Mouse (Mus musculus): ENCODE measurements at regions not wholly inside any gene's neighbourhood (a gene's known extent, or its start where the extent isn't known, plus 50 kb on each side); places are given as distances from the start of the nearest gene placed in this dataset.

DNA sequence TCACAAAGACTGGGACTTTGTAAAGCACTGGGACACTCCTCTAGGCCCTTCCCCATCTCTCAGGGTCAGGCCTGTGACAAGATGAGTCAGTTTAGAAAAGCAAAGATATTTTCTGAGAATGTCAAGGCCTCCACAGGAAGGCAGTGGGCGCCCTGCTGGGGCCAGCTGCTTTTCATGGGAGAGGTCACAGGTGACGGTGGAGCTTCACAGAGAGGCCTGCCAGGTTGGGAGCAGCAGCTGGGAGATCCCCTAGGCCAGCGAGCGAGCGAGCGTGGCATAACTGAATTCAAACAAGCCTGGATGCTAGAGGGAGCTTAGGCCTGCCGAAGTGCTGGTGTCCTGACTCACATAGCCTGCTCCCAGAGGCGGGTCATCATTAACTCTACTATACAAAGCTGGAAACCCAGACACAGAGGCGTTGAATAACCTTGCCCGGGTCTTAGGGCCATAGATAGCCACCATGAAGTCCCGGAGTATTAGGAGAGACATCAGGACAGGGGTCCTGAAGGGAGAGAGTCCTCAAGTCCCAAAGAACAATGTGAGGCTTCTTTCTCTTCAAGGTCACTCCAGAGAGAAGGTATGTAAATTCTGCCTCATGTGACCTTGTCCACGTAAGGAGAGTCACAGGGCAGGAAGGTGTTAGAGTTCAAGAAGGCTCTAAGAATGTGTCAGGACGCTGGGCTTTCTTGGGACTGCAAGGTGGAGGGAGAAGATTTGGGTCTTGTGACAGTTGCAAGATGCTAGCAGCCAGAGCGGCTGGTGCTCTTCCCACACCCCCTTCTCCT is 174.3 kb upstream of the Sulf2 start:
- in situ Hi-C loops (cut with MboI, MseI): no loop called here

DNA sequence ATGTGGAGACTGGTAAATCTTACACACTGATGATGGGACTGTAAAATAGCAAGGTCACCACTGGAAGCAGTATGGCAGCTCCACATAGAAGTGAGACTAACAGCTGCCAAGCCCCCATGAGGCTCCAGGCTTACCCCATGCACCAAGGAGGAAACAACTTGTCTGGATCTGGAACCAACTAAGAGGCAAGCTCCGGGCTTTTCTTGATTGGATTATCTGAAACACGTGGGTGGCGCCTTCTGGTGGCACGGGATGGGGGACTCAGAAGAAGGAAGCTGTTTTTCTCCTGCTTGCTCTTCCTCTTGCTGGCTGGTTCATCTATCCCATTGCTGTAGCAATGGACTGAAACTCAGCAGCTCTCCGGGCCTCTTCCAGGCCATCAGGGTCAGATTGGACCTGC is 171.5 kb upstream of the Sulf2 start:
- in situ Hi-C loops (cut with MboI, MseI): no loop called here

DNA sequence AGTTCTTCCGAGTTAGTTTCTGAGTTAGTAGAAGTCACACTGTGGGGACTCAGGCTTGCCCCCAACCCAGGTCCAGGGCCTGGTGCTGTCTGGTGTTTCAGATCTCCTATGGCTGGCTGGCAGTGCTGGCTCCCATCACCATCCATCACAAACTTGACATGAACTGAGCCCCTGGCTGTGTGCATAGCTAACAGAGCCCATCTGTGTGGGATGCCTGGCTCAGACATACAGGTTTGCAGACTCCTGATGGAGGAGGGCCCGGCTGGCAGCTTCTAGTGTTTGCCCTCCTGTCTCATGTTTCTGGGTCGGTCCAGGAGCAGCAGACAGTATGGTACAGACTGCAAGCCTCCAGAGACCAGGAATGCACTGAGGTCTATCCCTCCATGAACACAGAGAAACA is 169.5 kb upstream of the Sulf2 start:
- in situ Hi-C loops (cut with MboI, MseI): no loop called here

DNA sequence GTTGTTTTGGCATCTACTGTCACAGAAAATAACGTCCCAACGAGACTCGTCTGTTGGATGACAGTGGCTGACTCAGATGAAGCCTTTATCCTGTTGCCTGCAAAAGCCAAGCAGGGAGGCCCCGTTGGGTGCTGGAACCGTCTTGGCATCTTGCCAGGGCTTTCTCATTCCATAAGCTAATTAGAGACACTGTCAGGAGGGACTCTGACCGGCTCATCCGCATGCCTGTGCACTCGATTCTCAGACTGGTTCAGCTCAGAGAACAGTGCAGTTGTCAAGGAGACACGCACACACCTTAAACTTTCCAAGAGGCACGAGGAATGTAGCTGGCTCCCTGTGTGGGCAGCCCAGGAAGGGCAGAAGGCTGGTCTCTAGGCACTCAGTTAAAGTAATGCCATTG is 169.0 kb upstream of the Sulf2 start:
- in situ Hi-C loops (cut with MboI, MseI): no loop called here

DNA sequence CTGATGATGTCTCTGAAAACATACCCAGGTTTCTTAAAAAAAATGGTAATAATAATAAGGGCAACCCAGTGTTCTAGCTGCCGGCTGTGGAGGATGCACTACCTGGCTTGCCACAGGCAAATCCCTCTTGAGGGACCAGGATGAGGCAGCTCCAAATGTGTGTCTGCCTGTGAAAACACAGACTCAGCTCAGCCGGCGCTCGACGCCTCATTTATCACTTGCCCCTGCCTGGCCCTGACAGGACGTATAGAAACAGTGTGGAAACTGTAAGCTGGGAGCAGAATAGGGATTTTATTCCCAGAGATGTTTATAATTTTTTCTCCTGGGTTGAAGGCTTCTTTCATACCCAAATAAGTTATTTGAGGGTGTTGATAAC is 167.2 kb upstream of the Sulf2 start:
- in situ Hi-C loops (cut with MboI, MseI): no loop called here

DNA sequence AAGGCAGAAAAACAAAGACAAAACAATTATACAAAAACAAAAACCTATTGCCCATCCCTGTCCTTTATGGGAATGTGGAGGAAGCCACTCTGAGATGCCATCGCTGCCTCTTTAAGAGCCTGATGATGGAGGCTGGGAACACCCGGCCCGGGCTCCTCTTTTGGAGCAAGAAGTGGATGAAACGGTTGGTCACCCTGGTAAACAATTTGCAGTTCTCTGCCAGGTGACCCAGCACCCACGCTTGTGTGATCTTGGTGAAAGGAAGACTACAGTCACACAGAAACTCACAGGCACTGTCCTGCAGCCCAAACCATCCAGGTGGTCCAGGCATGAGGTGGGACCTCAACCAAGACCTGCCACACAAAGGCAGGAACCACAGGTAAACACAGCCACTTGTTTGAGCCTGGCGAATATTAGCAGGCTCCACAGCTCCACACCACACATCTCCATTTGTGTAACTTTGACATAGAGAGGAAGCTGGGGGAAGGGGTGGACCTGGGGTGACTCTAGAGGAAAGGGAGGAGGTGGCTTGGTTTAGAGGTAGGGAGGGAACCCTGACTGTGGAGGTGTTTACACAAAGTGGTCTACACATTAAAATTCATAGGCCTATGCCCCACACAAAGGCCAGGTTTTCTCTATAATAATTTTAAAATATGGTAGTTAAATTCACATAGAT is 166.7 kb upstream of the Sulf2 start:
- in situ Hi-C loops (cut with MboI, MseI): no loop called here

DNA sequence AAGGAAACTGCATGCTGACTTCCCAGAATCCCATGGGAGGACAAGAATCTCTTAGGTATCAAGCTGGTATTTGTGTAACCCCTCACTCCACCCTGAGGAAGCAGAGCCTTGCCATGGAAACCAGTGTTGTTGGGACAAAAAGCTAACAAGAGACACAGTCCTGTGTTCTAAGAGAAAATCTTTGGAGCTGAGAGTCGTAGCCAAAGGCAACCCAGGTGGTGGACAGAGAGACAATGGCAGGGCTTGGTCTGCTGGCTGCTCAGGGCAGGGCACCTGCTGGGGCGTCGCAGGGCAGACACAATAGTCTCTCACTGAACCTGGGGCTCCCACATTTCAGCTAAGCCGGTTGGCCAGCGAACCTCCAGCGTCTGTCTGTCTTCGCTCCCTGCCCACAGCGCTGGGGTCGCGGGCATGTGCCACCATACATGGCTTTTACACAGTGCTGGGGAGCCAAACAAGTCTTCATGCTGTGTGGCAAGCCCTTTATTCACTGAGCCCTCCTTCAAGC is 161.0 kb upstream of the Sulf2 start:
- in situ Hi-C loops (cut with MboI, MseI): loop anchor here in 1 of 2 experiments (10.0 kb wide), 1 partner anchor 1082 kb away; the partner anchor contains the start of gene Cdh22

DNA sequence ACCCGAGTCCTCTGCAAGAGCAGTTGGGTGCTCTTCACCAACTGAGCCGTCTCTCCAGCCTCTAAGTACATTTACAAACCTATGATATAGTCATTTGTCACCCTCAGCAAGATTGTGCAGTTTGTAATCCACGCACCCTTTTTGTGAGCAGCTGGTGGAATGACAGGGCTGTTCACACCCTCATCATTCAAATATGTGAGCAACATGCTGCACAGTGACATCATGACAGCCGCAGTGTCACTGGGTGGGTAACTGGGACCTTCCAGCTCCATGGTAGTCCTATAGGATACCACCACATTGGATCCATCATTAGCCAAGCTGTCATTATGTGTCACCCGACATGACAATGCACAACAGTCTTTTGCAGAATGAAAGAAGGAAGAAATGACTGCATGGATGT is 155.0 kb upstream of the Sulf2 start:
- in situ Hi-C loops (cut with MboI, MseI): loop anchor here in 1 of 2 experiments (10.0 kb wide), 1 partner anchor 1076 kb away; the partner anchor contains the start of gene Cdh22

DNA sequence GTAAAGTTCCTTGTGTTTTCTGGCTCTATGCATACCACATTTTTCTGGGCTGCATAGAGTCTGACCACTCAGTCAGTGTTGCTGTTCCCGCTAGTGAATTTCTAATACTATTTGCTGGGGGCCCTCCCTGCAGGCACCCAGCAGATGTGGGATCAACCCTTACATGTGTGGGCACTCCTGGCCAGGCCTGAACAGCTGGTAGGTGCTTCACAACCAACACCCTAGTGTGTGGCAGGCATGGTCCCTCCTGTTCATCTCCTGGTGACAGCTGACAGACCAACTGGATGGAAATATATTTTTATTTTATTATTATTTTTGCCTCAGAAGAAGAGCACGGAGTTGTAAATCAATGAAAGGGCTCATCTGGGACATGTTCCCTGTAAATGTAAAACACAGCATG is 154.4 kb upstream of the Sulf2 start:
- in situ Hi-C loops (cut with MboI, MseI): loop anchor here in 1 of 2 experiments (10.0 kb wide), 1 partner anchor 1075 kb away; the partner anchor contains the start of gene Cdh22

DNA sequence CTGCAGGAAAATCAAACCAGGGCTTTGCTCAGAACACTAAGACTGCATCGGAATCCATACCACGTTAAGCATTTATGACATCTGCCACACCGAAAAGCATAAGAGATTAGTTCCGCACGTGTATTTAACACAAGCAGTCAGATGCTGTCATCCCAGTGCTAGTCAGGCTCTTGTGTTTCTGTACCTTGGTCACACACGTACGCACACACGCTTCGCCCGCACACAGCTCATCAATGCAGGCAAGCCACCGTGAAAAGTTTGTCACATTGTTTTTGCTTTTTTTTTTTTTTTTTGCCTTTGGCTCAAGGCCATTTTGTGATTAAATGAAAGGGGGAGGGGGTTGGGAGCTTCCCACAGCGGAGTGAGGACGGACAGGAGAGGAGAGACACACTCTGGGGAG is 152.1 kb upstream of the Sulf2 start:
- in situ Hi-C loops (cut with MboI, MseI): no loop called here

DNA sequence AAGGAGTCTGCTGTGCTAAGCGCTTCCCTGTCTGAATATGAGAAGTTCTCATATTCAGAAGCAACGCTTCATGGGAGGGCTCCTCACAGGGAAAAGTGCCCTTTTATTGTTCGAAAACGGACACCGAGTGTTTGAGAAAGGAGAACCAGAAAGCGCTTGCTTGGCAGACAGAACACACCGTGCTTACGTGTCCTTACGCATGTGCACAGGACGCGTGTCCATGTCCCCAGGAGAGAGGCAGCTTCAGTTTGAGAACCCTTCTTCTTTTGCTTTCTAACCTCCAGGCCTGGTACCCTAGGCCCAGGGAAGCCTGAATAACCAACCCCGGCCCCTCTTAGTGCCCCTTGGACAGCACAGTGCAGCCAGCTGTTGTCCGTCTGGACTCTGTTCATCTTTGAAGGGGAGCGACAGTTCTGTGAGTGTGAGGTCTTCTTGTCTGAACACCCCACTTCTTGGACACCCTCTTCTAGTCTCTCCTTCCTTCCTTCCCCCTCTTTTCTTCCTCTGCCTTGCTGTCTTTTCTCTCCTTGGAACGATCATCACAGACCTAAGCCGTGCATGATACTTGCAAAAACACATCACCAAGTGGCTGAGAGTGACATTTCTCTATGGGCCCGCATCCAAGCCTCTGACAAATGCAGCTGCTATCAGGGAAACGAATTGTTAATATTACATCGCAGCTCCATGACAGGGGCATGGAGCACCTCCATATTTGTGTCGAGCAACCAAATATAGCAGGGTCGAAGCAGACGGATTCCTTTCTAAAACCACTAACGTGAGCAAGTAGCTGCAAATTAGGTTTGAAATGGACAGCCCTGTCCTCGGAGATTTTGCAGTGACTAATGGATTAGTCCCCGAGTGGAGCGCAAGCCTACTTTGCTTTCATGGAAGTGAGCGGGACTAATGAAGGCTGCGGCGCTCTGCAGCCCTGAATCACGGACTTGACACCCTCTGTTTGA is 149.9 kb upstream of the Sulf2 start:
- in situ Hi-C loops (cut with MboI, MseI): no loop called here

DNA sequence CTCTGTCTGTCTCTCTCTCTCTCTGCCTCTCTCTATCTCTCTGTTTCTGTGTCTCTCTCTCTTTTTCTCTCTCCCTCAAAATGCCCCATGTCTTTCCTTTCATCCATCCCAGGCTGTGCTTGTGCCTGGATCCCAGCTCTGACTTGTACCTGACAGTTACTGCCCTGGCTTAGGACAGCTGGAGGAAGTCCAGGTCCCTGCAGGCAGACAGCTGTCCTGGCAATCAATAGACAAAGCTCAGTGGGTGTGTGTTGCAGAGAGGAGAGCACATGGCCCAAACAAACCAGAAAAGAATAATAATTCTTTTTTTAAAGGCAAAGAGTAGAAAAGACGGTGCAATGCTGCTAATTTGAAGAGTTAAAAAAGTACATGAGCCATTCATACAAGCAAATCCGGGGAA is 148.4 kb upstream of the Sulf2 start:
- in situ Hi-C loops (cut with MboI, MseI): no loop called here

DNA sequence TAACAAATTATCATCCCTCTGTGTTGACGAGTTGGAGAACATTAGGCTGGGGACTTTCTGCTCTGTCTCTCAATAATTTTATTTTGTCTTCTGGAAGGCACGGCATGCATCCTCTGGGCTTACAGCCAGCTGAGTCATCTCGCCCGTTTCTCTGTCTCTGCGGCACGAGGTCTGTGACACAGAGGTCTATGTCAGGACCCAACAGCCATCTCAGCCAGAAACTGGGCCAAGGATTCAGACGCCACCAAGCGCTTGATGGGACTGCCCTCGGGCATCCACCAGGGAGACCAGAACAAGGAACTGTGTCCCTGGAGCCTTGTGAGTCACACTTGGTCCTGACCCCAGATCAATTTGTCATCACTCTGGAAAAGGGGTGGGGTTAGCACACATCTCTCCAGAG is 145.7 kb upstream of the Sulf2 start:
- in situ Hi-C loops (cut with MboI, MseI): no loop called here

DNA sequence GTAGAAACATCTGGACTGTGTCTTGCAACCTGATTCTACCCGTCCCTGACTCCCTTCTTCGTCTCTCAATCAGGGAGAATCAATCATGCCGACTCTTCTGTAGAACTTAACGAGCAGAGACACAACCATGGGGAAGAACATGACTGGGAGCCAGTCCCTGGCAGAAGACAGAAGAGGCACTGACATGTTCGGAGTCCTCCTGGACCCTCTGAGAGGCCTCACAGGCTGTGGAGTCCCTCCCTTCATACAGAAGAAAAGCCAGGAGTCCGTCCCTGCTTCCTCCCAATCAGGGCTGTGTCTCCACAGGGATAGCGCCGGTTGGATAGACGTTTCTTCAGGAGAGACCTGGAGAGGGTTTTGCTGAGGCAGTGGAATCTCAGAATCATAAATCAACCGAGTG is 139.2 kb upstream of the Sulf2 start:
- in situ Hi-C loops (cut with MboI, MseI): no loop called here

DNA sequence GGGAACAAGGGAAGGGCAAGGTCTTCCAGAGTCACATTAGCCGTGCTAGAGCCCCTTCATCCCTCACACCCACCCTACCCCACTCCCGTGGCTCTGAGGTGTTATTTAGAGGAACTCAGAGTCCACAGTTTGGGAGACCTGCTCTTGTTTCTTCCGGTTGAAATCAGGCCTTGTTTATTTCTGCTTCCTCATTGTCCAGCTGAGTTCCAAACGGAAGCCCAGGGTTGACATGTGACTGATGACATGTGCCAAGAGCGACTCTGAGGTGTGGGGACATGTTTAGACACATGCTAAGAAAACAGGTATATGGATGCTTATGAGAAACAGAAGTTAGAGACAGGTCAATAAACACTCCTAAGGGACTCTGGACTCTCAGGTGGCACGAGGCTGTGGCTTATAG is 137.5 kb upstream of the Sulf2 start:
- in situ Hi-C loops (cut with MboI, MseI): no loop called here

DNA sequence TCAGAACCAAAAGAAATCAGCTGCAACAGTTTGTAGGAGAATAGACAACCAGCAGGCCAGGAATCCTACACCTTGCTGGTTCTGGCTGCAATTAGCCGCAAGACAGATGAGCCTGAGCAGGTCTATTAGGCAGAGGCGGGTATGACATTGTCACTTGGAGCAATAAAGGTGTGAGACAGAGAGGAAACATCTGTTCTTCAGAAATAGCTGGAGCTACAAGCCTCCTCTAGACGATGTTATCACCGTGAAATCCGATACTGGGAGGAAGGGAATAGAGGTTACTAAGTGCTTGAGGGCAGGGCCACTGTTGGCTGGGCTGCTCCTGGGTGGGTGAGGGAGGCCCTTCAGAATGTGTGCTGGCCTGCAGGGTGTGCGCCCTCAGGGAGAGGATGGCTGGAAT is 135.8 kb upstream of the Sulf2 start:
- in situ Hi-C loops (cut with MboI, MseI): no loop called here

DNA sequence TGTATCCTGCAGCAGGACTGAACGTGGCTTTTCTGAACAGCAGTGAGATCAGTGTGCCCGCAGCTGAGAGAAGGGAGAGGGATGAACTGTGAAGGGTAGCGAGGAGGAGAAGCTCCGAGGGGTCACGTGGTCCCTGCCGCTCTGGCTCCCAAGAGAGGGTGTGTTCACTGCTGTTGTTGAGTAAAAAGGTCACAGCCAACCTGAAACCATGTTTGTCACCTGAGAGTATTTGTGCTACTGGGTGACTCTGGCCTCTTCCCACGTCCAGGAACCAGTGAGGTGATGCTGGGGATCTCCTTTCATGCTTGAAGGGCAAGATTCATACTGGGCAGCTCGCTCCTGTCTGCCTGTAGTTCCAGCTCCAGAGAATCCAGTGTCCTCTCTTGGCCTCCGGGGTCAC is 135.4 kb upstream of the Sulf2 start:
- in situ Hi-C loops (cut with MboI, MseI): no loop called here

DNA sequence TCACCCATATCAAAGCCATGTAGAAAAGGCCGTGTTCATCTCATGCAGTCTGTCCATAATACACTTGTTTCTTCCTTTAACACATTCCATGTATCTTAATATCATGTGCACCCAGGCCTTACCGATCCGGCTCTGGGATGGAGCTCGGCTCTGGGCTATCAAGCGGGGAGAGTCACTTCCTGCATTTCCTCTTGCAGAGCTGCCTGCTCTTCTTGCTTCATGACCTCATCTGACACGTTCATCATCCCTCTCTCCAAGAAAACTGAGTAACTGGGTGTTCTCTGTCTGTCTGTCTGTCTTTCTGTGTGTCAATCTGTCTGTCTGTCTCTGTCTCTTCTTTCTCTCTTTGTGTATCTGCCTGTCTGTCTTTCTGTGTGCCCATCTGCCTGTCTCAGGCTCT is 133.7 kb upstream of the Sulf2 start:
- in situ Hi-C loops (cut with MboI, MseI): no loop called here

DNA sequence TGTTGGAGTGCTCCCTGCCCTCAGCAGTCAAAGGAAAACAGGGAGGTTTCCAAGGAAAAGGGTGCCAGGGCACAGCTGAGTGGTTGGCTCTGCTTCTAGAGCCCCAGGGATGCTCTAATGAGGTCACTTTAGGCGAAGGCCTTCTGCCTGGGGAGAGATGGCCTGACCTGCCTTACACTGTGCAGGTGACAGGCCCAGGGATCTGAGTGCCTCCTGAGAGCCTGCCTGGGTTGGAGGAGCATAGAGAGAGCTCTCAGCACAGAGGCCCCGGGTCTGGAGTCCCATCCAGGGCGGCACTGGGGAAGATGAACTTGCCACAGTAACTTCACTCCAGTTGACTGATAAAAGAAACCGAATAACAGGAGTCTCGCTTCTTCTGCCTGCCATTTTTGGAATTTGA is 125.7 kb upstream of the Sulf2 start:
- in situ Hi-C loops (cut with MboI, MseI): loop anchor here (5.0 kb wide), 1 partner anchor 171 kb away; no protein-coding TSS in a partner anchor

DNA sequence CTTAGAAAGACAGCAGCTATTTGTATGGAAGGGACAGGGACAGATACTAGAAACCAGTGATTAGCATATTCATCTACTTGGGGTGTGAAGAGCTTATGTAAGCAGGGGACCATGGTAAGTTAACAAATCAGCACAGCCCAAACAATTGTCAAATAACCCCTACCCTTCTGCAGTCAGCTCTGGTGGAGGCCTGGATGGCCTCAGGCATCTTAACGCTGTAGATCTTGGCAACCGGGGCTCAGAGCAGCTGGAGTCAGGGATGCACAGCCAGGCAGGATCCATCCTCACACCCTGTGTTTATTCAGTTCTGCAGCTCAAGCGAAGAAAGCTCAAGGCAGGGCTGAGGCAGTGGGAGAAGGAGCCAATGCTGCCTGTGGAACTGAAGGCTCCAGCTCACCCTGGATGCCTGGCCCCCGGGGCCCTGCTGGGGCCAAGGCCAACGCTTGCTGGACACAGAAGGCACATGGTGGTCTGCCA is 125.2 kb upstream of the Sulf2 start:
- in situ Hi-C loops (cut with MboI, MseI): loop anchor here (5.0 kb wide), 1 partner anchor 172 kb away; no protein-coding TSS in a partner anchor

DNA sequence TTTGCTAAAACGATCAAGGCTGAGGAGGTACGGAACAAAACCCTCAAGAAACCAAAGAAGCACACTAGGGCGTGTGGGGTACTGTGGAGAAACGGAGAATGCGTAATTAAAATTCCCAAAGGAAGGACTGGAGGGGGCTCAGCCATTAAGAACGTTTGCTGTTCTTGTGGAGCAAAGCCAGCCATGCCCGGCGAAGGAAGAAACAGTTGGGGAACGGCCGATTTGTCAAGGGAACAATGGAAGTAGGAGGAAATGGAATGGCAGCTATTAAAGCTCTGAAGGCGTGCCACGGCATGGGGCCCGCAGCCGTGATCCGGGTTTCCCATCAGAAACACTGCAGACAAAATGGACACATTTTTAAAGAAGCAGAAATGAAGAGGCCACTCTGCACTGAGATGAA is 124.2 kb upstream of the Sulf2 start:
- in situ Hi-C loops (cut with MboI, MseI): loop anchor here (5.0 kb wide), 1 partner anchor 173 kb away; no protein-coding TSS in a partner anchor
